Mouse (Mus musculus) ovary, adult 2 months (tissue): ENCODE data around the gene Oit1. TPM values are rescaled to one million over a fixed set of nuclear protein-coding genes. Genes with fewer than 3 reads are reported as not detected.

Experiments
- polyA plus RNA-seq: library from polyadenylated mRNA; depleted of rRNA; stranded (reverse); fragments of >200 nt; gene quantifications from 2 replicates; pipeline ENCODE4 v1.2.3, GENCODE M21; 2012; rRNA removed

Gene Oit1
- 1.9 and 2.1 TPM in 2 replicates for polyA plus RNA-seq

DNA sequence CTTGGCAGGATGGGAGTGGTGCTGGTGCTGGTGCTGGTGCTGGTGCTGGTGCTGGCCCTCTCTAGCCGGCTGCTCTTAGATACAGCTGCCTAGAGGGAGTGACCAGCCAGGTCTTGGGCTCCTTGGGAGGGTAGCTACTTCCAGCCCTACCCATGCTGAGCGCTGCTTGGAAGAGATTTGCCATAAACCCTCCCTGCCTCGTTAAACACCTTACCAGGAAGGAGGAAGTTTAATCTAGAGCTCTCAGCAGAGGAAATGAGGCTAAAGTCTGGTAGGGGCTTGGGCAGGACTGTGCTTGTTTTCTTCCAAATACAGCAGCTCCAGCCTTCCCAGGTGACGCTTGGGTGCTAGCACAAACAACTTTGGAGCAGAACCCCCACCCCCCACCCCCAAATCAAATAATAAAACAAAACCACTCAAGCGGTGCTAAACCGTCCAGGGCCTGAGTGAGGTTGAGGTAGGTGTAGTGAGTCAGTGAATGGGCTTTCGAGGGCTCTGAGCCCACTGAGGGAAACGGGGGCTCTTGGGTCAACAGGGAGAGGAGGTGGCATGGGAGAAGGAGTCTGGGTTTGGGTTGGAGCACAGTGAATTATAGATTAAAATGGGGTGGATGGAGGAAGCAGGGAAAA lies at the start of gene Oit1:
TSS of gene Oit1 (minus strand) at position 70 of the 629 bp plus-strand sequence.

DNA sequence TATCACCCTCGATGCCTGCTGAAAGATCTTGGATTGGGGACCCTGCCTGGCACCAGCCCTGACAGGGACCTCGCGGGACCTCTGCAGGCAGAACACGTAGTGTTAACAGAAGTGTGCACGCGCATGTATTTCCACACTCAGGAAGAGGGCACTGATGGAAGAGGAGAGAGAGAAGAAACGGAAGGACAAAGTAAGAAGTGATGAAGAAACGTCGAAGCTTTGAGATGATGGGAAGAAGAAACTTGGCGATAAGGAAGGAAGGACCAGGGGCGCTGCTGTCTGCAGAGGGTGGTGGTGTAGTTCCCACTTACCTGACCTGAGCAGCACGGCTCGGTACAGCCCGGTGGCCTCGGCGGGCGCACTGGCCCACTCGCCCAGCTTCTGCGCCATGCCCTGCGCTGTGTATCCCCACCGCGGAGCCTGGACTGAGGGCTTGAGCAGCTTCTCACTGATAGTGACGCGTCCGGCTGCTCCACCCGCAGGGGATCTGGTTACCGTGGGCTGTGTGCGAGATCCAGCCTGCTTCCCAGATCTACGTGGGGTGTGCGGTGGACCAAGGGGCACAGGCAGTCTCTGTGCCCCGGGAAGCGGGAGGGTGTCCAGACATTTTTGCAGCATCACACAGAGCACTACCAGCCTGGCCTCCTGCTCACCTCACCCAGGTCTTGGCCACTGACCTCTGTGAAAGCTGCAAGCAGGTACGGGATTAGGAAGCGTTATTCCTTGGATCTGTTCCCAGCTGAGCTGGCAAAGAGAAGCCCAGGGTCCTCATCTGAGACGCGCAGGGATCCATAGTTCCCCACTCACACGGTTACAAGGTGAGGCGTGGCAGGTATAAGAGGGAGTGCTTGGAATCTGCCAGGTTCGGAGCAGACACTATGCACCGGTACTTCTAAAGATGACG lies 61.1 kb downstream of the Oit1 start, which contains the start of gene Fam107a:
TSS of gene Fam107a (minus strand) at position 830 of the 904 bp plus-strand sequence.

Other genes starting within 250 kb of the Oit1 start
- gene Pdhb, start 205.7 kb downstream of the Oit1 start, polyA plus RNA-seq, result 38.7 and 39.3 TPM in 2 replicates
- 7.2 and 9.9 TPM in 2 replicates for gene Kctd6, start 164.6 kb downstream of the Oit1 start, polyA plus RNA-seq
- gene Acox2, start 119.4 kb downstream of the Oit1 start, polyA plus RNA-seq, result 11.0 and 21.4 TPM in 2 replicates
- gene Fam107a, start 60.7 kb downstream of the Oit1 start, polyA plus RNA-seq, result 7.7 and 8.3 TPM in 2 replicates